Mouse (Mus musculus) CH12.LX (cell line): Measurements from ENCODE around the gene Ednra. TPM values are rescaled to one million over a fixed set of nuclear protein-coding genes. Genes with fewer than 3 reads are reported as not detected.

Experiments
- DNase-seq: peaks from one replicate; pipeline ENCODE4 v3.0.0-alpha.2; 2013; ENCODE audit errors: extremely low read depth
- H3K27ac ChIP-seq: 2 replicates; pipeline ENCODE4 v1.5.1; 2012; ENCODE audit warnings: low read depth, mild to moderate bottlenecking, control low read depth, moderate library complexity; ENCODE audit not compliant: insufficient read depth
- H3K27me3 ChIP-seq: replicated peaks from 2 replicates; pipeline ENCODE3; 2012; ENCODE audit warnings: inconsistent platforms
- H3K36me3 ChIP-seq, 2 experiments: replicated peaks in 1 of 2; 2 replicates each; pipeline versions ENCODE3 to v1.6.1; 2012; ENCODE audit warnings: inconsistent platforms in 1 of 2, low read length in 1 of 2, mild to moderate bottlenecking in 1 of 2, mixed read lengths in 1 of 2, moderate library complexity in 1 of 2; ENCODE audit not compliant: control insufficient read depth in 1 of 2, insufficient read depth in 1 of 2
- H3K4me1 ChIP-seq, 2 experiments: 2 replicates each; pipeline ENCODE4 v1.6.1; 2012; ENCODE audit warnings: inconsistent platforms in 1 of 2, moderate library complexity in 1 of 2; ENCODE audit not compliant: insufficient read depth in 2 of 2, control insufficient read depth in 1 of 2
- H3K4me2 ChIP-seq: 2 replicates; pipeline ENCODE4 v1.6.1; 2012; ENCODE audit warnings: low read depth, mild to moderate bottlenecking, control low read depth; ENCODE audit not compliant: poor library complexity, insufficient read depth, severe bottlenecking
- H3K4me3 ChIP-seq, 3 experiments: fragments of 150-350 bp in 1 of 3; sonication (generic) in 1 of 3; replicated peaks in 1 of 3; 2 replicates each; pipeline versions ENCODE3 to v1.5.1; 2011 to 2012; ENCODE audit warnings: low read depth in 2 of 3, low read length in 2 of 3, mild to moderate bottlenecking in 2 of 3, moderate library complexity in 2 of 3, control low read depth in 1 of 3, improper control_type of control experiment in 1 of 3, inconsistent platforms in 1 of 3, mixed read lengths in 1 of 3; ENCODE audit not compliant: poor library complexity in 1 of 3
- H3K79me2 ChIP-seq: replicated peaks from 2 replicates; pipeline ENCODE4 v1.6.1; 2012; ENCODE audit warnings: mild to moderate bottlenecking, moderate library complexity; ENCODE audit not compliant: control insufficient read depth, poor library complexity, insufficient read depth, severe bottlenecking; ENCODE audit errors: extremely low read depth
- H3K9ac ChIP-seq: 2 replicates; pipeline ENCODE4 v1.6.1; 2012; ENCODE audit warnings: low read depth, mild to moderate bottlenecking, control low read depth, moderate library complexity; ENCODE audit not compliant: insufficient read depth
- H3K9me3 ChIP-seq: replicated peaks from 2 replicates; pipeline ENCODE3; 2012; ENCODE audit warnings: low read length, inconsistent platforms, mixed read lengths
- BHLHE40 ChIP-seq: IDR thresholded peaks from 2 replicates; pipeline ENCODE4 v1.6.1; 2011; ENCODE audit warnings: mild to moderate bottlenecking, low read depth, low read length, improper control_type of control experiment
- E2F4 ChIP-seq: IDR thresholded peaks from 2 replicates; pipeline ENCODE4 v1.6.1; 2011; ENCODE audit warnings: low read depth, low read length, improper control_type of control experiment; ENCODE audit not compliant: insufficient replicate concordance
- ELF1 ChIP-seq: IDR thresholded peaks from 2 replicates; pipeline ENCODE4 v1.6.1; 2014; ENCODE audit warnings: low read depth, mild to moderate bottlenecking, inconsistent platforms, low read length, improper control_type of control experiment
- EP300 ChIP-seq: IDR thresholded peaks from 2 replicates; pipeline ENCODE4 v1.6.1; 2011; ENCODE audit warnings: low read length, improper control_type of control experiment
- ETS1 ChIP-seq: conservative IDR thresholded peaks from 2 replicates; pipeline ENCODE4 v1.6.1; 2012; ENCODE audit warnings: low read depth, mild to moderate bottlenecking, inconsistent platforms, low read length, improper control_type of control experiment, moderate library complexity
- HCFC1 ChIP-seq: IDR thresholded peaks from 2 replicates; pipeline ENCODE4 v1.6.1; 2012; ENCODE audit warnings: low read depth, mild to moderate bottlenecking, inconsistent platforms, low read length, improper control_type of control experiment
- JUN ChIP-seq: IDR thresholded peaks from 2 replicates; pipeline ENCODE4 v1.6.1; 2011; ENCODE audit warnings: low read depth, mild to moderate bottlenecking, low read length, improper control_type of control experiment, moderate library complexity; ENCODE audit not compliant: insufficient read depth
- KAT2A ChIP-seq: IDR thresholded peaks from 2 replicates; pipeline ENCODE4 v1.6.1; 2012; ENCODE audit warnings: low read length, improper control_type of control experiment, inconsistent platforms; ENCODE audit not compliant: insufficient replicate concordance
- MAZ ChIP-seq: IDR thresholded peaks from 2 replicates; pipeline ENCODE4 v1.6.1; 2012; ENCODE audit warnings: low read depth, mild to moderate bottlenecking, inconsistent platforms, low read length, improper control_type of control experiment, moderate library complexity
- MEF2A ChIP-seq: IDR thresholded peaks from 2 replicates; pipeline ENCODE4 v1.6.1; 2014; ENCODE audit warnings: low read depth, mild to moderate bottlenecking, inconsistent platforms, low read length, improper control_type of control experiment, borderline replicate concordance
- MXI1 ChIP-seq: IDR thresholded peaks from 2 replicates; pipeline ENCODE4 v1.6.1; 2011; ENCODE audit warnings: mild to moderate bottlenecking, low read depth, low read length, improper control_type of control experiment
- MYC ChIP-seq: IDR thresholded peaks from 2 replicates; pipeline ENCODE4 v1.6.1; 2011; ENCODE audit warnings: low read depth, mild to moderate bottlenecking, improper control_type of control experiment, low read length
- NELFE ChIP-seq: IDR thresholded peaks from 2 replicates; pipeline ENCODE4 v1.6.1; 2011; ENCODE audit warnings: low read depth, low read length, improper control_type of control experiment
- PAX5 ChIP-seq: IDR thresholded peaks from 2 replicates; pipeline ENCODE4 v1.6.1; 2012; ENCODE audit warnings: low read length, inconsistent platforms, mixed read lengths
- POLR2AphosphoS2 ChIP-seq: IDR thresholded peaks from 2 replicates; pipeline ENCODE4 v1.6.1; 2011; ENCODE audit warnings: low read depth, low read length, improper control_type of control experiment
- RCOR1 ChIP-seq: conservative IDR thresholded peaks from 2 replicates; pipeline ENCODE4 v1.6.1; 2012; ENCODE audit warnings: low read depth, mild to moderate bottlenecking, inconsistent platforms, low read length, improper control_type of control experiment
- SMC3 ChIP-seq: IDR thresholded peaks from 2 replicates; pipeline ENCODE4 v1.6.1; 2011; ENCODE audit warnings: low read depth, low read length, improper control_type of control experiment
- TCF12 ChIP-seq: IDR thresholded peaks from 2 replicates; pipeline ENCODE4 v1.6.1; 2014; ENCODE audit warnings: low read depth, mild to moderate bottlenecking, inconsistent platforms, low read length, improper control_type of control experiment
- UBTF ChIP-seq: IDR thresholded peaks from 2 replicates; pipeline ENCODE4 v1.6.1; 2012; ENCODE audit warnings: low read depth, mild to moderate bottlenecking, inconsistent platforms, low read length, improper control_type of control experiment, moderate library complexity
- USF1 ChIP-seq: IDR thresholded peaks from 2 replicates; pipeline ENCODE4 v1.6.1; 2014; ENCODE audit warnings: low read depth, mild to moderate bottlenecking, inconsistent platforms, low read length, improper control_type of control experiment
- USF2 ChIP-seq: conservative IDR thresholded peaks from 2 replicates; pipeline ENCODE4 v1.6.1; 2011; ENCODE audit warnings: low read depth, low read length, improper control_type of control experiment
- ZC3H11A ChIP-seq: IDR thresholded peaks from 2 replicates; pipeline ENCODE4 v1.6.1; 2012; ENCODE audit warnings: low read depth, mild to moderate bottlenecking, inconsistent platforms, low read length, improper control_type of control experiment
- ZKSCAN1 ChIP-seq: IDR thresholded peaks from 2 replicates; pipeline ENCODE4 v1.6.1; 2012; ENCODE audit warnings: low read depth, inconsistent platforms, low read length, improper control_type of control experiment, borderline replicate concordance
- dilution Hi-C: fragments of 300-500 bp; cut with MboI; formaldehyde crosslinking; loops from 2 replicates; pipeline ENCODE4 v1.14.3; 2020; ENCODE audit warnings: low sequenced_read_pairs; ENCODE audit not compliant: extremely low pct_unique_long_range_greater_than_20kb, extremely low pct_ligation_motif_present
- in situ Hi-C: fragments of 300-500 bp; cut with MboI; formaldehyde crosslinking; loops from 3 replicates; pipeline ENCODE4 v1.14.3; 2019; ENCODE audit warnings: low sequenced_read_pairs, low pct_ligation_motif_present, low pct_unique_long_range_greater_than_20kb, mixed read lengths
- polyA plus RNA-seq: library from polyadenylated mRNA; unstranded; fragments of >175 nt; gene quantifications from 2 replicates; pipeline ENCODE4 v1.2.1, GENCODE M21; 2012; ENCODE audit warnings: low read depth; ENCODE audit not compliant: insufficient read length
- total RNA-seq, 2 experiments: library from RNA; depleted of rRNA; stranded (reverse); fragments of 300-350 nt in 1 of 2; fragments of >200 nt in 1 of 2; gene quantifications; 2 replicates each; pipeline ENCODE4 v1.2.3; 2012 to 2014

Gene Ednra
- total and polyA plus RNA-seq, 3 experiments = 0.08 to 0.09 TPM; not detected in 1

DNA sequence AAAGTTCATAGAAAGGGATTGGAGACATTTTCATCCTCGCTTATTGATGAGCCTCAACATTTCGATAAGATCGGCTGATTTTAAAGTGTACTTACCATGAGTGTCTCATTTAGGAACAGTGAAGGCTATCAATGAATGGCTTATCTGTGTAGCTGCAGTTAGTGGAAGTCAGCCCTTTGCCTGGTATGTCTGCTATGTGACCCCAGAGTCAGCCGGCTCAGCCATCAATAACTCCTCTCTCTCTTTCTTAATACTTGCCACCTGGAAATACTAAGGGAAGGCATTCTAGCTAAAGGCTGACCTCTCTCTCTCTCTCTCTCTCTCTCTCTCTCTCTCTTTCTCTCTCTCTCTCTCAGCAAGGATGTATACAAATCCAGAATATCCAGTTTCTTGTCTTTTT lies 52.2 kb downstream of the Ednra start:
- H3K4me1 ChIP-seq = peaks cover 0 to 6% of the 10 kb centered on the region in 2 experiments; a peak in 3 of 4 replicates
- DNase-seq = no peak

DNA sequence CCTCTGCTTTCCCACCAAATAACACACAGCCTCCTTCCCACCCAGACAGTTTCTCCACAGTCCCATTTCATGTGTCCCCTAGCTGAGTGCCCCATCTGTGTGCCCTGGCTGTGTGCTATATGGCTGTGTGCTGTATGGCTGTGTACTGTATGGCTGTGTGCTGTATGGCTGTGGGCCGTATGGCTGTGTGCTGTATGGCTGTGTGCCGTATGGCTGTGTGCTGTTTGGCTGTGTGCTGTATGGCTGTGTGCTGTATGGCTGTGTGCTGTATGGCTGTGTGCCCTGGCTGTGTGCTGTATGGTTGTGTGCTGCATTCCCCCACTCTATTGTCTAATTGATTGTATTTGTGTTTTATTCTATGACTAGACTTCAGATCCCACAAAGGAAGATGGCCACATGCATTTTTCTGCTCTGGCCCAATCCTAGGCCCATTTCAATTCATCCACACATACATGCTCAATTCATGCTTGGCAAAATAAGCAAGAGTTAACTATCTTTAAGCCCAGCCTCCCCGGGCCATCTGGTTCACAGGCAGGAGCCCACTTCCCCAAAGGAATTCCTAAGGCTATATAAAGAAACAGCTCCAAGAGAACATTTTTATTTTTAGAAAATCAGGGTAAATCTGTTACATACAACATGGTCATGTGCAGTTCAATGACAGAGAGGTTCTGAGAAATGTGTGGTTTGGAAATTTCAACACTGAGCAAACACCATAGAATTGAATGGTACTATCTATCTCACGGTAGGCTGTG lies 53.5 kb downstream of the Ednra start:
- H3K4me3 ChIP-seq = no peak overlapping the region
- no peaks in the 10 kb centered on the region for H3K27me3 ChIP-seq
- H3K36me3 ChIP-seq = no peaks in the 10 kb centered on the region
- no peaks in the 10 kb centered on the region for H3K9me3 ChIP-seq
- TF ChIP-seq MEF2A = no peak
- TF ChIP-seq ELF1 = no peak
- TF ChIP-seq SMC3 = no peak
- TF ChIP-seq E2F4 = no peak
- no peak for TF ChIP-seq MAZ
- TF ChIP-seq HCFC1 = no peak
- no peak for TF ChIP-seq USF2
- no peak for TF ChIP-seq NELFE
- TF ChIP-seq, all 38 proteins: peak for 0
- peaks cover 0 to 6% of the 10 kb centered on the region in 2 experiments; a peak in 3 of 4 replicates for H3K4me1 ChIP-seq
- DNase-seq = no peak
- in situ Hi-C loops (no loop called here), dilution Hi-C loops (no loop called here)
- no peak overlapping the region for H3K27ac ChIP-seq
- H3K9ac ChIP-seq = no peak overlapping the region
- no peaks in the 10 kb centered on the region for H3K79me2 ChIP-seq
- no peak overlapping the region for H3K4me2 ChIP-seq

More for the DNA sequence above, 52.2 kb downstream of the Ednra start:
- dilution Hi-C loops (no loop called here), in situ Hi-C loops (no loop called here)
- Histone ChIP-seq H3K27me3 (no peaks in the 10 kb centered on the region), H3K9me3 (no peaks in the 10 kb centered on the region), H3K79me2 (no peaks in the 10 kb centered on the region), H3K9ac (no peak overlapping the region), H3K36me3 (no peaks in the 10 kb centered on the region), H3K4me3 (no peak overlapping the region)
- TF ChIP-seq ETS1 = no peak
- no peak for TF ChIP-seq ZKSCAN1
- TF ChIP-seq PAX5 = no peak
- no peak for TF ChIP-seq NELFE
- no peak for TF ChIP-seq USF1
- no peak for TF ChIP-seq MAZ
- no peak for TF ChIP-seq KAT2A
- TF ChIP-seq BHLHE40 = no peak
- TF ChIP-seq JUN = no peak
- TF ChIP-seq POLR2AphosphoS2 = no peak
- TF ChIP-seq UBTF = no peak
- no peak for TF ChIP-seq USF2
- TF ChIP-seq ZC3H11A = no peak
- TF ChIP-seq EP300 = no peak
- TF ChIP-seq TCF12 = no peak
- TF ChIP-seq MYC = no peak
- no peak for TF ChIP-seq MXI1
- no peak for TF ChIP-seq RCOR1
- TF ChIP-seq, all 38 proteins: peak for 0
- no peak overlapping the region for H3K27ac ChIP-seq
- H3K4me2 ChIP-seq = no peak overlapping the region
